Mouse (Mus musculus) CD8-positive naive resting alpha-beta T cell, adult 2 months (primary cell): ENCODE results near the gene Fundc2.
A peak's percentile ranks its signal among the peaks of the same experiment; 100 is the strongest.

ENCODE experiments used
- DNase-seq, 2 experiments: peaks; one replicate each; pipeline ENCODE4 v3.0.0; 2022; ENCODE audit warnings: low read depth in 2 of 2, low spot score in 2 of 2

The Fundc2 gene

DNA sequence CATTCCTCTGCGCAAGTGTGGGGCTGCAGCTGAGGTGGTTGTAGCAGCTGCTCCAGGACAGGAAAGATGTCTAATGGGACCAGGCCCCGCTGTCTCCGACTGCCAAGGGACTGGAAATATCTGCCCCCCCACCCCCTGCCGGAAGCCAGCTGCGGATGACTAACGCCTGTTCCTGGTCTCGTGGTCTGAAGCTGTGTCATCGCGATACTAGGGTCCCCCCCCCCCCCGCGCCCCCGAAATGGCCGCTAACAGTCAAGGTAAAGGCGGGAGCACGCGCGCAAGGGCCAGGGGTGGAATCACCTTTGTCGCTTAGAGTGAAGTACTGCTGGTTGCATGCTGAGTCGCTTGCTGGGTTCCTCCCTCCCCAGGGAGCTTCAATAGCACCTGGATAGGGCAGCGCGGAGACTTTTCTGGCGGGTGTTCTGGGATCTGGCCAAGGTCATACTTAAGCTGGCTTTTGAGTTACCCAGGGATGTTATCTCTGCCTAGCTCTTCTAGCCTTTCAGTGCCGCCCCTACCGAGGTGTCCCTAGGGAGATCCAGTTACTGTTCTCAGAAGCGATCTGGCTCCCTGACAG, at the start of gene Fundc2, which contains the start of gene F8:
TSS of gene Fundc2 (plus strand) at position 205 of the 577 bp plus-strand sequence.
TSS of gene F8 (minus strand) at position 421 of the 577 bp plus-strand sequence.
- DNase-seq = peak; percentile 51

DNA sequence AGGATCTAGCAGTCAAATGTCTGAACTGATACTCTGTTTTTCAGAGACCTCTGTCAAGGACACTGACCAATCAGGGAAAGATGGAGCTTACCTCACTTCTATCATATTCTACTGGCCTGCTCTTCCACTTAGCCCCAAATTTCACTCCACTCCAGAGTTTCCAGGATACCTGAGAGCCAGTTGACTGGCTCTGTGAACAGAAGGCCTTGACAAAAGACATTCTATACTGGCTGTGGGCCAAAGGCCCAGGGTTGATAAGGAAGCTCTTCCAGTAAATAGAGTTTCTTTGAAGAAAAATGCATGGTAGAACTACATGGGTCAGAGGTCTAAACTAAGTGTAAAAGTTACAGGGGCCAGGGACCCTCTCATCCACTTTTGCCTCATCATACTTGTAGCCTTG, 12.0 kb upstream of the Fundc2 start:
- DNase-seq = no peak

DNA sequence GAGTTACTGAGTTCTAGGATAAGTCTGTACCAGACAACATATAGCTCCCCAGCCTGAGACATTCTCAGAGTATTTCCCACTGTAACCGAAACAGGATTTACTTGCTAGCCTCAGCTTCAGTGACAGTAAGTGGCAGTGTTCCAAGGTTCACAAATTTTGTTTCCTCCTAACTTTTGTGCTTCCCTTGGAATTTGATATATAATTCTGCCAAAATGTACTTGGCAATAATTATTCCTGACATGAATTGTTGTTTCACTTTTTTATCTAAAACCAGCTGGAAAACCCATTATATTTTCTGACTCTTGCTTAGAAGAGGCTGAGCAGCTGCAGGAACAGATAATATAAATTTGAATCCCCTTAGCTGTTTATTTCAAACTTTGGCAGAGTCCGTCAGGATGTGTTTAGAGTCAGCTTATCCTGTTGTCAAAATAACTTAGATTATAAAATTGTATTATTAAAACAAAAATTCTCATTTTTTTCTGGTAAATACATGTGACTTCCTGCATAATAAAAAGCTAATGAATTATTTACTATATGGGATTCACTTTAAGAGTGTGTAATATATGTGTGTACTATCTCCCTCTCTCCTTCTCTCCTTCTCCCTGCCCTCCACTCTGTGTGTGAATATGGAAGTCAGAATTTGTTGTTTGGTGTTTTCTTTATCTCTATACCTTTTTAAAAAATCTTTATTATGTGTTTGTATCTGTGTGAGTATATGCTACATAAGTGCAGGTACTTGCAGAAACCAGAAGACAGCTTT, 9.4 kb upstream of the Fundc2 start:
- DNase-seq = no peak

DNA sequence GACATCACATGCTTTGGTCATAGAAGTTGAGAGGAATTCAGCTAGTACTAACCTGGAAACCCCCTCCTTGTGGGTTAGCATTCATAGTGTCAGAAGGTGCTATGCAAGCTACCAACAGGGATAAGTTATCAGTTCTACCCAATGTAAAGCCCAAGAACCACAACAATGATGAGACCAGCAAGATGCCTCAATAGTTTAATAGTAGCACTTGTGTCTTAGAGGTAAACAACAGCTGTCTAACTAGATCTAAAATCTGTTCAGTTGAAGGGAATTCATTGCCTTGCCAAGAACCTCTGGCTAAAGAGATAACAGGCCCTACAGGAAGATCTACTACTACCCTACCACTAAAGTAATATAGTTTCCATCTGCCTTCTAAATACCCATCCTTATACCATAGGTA, 5.4 kb upstream of the Fundc2 start:
- DNase-seq = no peak

DNA sequence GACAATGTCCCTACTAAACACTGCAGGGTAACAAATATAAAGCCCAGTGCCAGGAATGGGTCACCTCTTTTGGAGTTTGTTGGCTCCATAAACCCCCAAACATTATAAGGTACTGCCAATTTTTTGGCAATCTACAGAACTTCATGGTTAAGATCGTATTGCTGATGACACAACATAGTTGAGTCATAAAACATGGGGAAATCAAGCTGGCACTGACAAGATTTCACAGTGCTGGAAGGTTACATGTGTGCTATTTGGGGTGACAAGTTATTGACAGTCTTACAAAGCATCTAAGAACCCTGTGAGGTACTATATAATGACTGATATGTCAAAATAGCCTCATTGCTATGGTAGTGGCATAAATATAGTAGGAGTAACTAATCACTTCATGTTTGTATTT, 1.0 kb upstream of the Fundc2 start:
- DNase-seq = no peak

DNA sequence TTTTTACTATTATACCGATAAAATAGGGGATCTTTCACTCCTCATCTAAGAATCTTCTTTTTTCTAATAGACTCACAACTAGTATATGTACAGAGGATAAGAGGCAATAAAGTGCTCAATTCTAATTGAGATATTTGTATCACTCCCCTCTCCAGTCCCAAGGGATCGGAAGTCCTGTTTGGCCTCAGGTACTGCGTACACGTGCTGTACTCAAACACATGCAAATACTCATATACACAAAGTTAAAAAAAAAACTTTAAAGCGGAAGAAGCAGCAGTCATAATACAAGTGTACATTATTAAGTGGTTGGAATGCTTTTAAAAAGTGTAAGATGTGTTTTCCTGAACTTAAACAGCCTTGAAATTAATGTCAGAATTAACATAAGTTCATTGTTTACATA, 500 bp upstream of the Fundc2 start:
- no peak for DNase-seq

DNA sequence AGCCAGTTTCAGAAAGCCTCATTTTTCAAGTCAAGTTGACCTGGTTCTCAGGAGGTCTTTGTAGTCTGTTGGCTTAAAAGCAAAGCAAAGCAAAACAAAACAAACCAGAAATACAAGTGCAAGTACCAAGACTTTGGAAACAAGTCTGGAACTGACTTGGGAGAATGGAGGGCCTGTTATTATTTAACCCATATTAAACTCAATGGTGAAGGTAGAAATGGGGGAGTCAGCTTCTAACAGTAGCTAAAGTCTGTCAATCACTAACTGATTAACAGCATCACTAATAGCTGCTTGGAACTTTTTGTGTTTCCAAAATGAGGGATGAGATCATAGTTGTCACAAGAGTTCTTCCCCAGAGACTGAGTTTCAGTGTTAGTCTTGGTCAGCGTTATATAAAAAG, 17.3 kb downstream of the Fundc2 start:
- DNase-seq = no peak

DNA sequence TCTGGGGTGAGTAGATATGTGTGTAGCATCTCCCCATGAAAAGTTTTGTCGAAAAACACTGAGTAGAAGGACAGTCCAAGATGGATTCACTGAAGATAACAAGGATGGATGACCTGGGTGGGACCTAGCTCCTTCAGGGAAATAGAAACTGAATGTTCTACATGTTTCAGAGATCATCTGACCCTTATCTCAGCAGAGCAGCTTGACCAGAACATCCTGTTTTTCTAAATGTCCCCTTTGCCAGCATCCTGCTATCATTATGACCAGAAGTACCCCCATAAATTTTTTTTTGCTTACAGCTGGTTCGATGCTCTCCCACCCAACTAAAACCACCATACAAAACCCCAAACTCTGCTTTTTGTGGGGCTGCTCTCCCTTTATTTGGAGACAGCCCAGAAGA, 20.5 kb downstream of the Fundc2 start:
- no peak for DNase-seq

DNA sequence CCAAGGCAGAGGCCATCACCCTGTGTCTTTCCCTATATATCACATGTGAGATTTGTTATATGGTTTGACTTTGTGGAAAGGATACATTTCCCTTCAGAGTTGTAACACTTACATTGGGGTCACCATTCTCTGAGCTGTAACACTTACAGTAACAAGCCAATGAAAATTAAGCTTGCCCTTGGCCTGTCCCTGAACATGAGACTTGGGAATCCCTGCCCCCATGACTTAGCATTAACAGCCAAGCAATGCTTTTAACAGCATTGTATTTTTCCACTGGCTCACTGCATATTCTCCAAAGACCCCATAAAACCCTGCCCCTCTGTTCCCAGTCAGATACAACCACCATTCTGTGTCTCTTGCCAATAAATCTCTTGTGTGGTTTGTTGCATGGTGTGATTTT, 21.2 kb downstream of the Fundc2 start:
- no peak for DNase-seq

DNA sequence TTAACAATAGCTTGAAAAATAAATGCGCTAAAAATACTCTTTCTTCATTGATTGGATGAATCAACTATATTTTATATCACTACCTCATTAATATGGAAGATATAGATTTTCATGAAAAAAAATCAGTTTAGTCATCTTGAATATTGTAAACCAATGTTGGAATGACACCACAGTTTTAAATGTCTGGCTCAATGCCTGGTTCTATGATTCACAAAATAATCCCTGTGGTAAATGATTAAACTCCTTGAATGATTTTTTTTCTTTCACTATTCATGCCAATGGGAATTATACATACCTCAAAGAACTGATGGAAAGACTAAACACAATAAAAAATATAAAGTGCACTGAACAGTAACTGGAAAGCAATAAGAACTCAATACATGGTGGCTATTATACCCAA, 27.5 kb downstream of the Fundc2 start:
- DNase-seq = no peak

DNA sequence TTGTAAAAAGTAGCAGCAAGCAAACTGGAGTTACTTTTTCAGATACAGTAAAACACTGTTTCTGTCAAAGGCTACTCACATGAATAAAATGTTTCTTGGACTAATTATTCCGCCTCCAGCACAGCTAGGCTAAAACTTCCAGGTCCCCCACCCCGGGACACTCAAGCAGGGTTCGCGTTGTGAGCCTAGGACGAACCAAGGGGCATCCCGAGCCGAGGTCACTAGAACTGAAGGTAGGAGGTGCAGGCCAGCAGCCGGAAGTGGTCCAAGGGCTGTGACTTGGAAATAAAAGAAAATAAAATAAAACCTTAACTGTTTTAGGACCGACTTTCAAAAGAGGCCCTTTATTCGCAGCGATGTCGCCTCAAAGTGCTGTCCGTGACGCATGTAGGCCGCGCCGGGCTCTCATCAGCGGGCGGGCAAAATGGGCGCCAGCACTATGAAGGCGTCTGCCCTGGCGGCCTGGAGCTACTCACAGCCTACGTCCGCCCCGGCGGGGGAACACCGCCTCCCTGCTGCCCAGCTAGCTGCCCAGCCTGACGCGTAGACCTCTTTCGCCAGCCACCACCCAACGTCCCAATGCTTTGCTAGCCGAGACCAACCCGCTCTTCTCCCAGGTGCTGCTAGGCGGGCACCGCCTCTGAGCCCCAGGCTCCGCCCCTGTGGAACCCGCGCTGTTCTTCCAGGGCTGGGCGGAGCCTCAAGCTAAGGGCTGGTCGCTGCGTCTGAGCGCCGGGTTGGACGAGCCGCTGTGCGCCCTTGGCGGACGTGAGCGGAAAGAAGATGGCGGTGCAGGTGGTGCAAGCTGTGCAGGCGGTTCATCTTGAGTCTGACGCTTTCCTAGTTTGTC, 34.0 kb downstream of the Fundc2 start, which contains the start of the genes Cmc4, Mtcp1 and Brcc3:
TSS of gene Cmc4 (minus strand) at position 649 of the 850 bp plus-strand sequence.
TSS of gene Mtcp1 (minus strand) at position 653 of the 850 bp plus-strand sequence.
TSS of gene Brcc3 (plus strand) at position 693 of the 850 bp plus-strand sequence.
- peak; percentile 79 for DNase-seq
